Mouse (Mus musculus) hindbrain, embryonic 15.5 days (tissue): Measurements from ENCODE around the gene Mocs1. TPM values are rescaled to one million over a fixed set of nuclear protein-coding genes. Genes with fewer than 3 reads are reported as not detected.

ENCODE experiments used
- ATAC-seq: fragments of 200-750 bp; cut with Nextera tagmentation; 2 replicates; pipeline ENCODE4 v1.8.0; 2017; ENCODE audit warnings: low read depth, moderate number of reproducible peaks, moderate TSS enrichment; ENCODE audit not compliant: low FRiP score
- H3K27ac ChIP-seq: fragments of 300-500 bp; sonication (generic); replicated peaks from 2 replicates; pipeline ENCODE4 v1.5.1; 2015; ENCODE audit warnings: mild to moderate bottlenecking, inconsistent platforms
- H3K27me3 ChIP-seq: fragments of 300-500 bp; sonication (generic); 2 replicates; pipeline ENCODE4 v1.6.1; 2015; ENCODE audit warnings: control low read depth, inconsistent platforms
- H3K36me3 ChIP-seq: fragments of 300-500 bp; sonication (generic); 2 replicates; pipeline ENCODE4 v1.6.1; 2015; ENCODE audit warnings: control low read depth, inconsistent platforms
- H3K4me1 ChIP-seq: fragments of 300-500 bp; sonication (generic); replicated peaks from 2 replicates; pipeline ENCODE4 v1.6.1; 2015; ENCODE audit warnings: control low read depth, inconsistent platforms
- H3K4me2 ChIP-seq: fragments of 300-500 bp; sonication (generic); 2 replicates; pipeline ENCODE4 v1.6.1; 2015; ENCODE audit warnings: moderate library complexity, mild to moderate bottlenecking, inconsistent platforms
- H3K4me3 ChIP-seq: fragments of 300-500 bp; sonication (generic); 2 replicates; pipeline ENCODE4 v1.5.1; 2015; ENCODE audit warnings: mild to moderate bottlenecking, inconsistent platforms
- H3K9ac ChIP-seq: fragments of 300-500 bp; sonication (generic); 2 replicates; pipeline ENCODE4 v1.6.1; 2015; ENCODE audit warnings: inconsistent platforms
- H3K9me3 ChIP-seq: fragments of 300-500 bp; sonication (generic); 2 replicates; pipeline ENCODE4 v1.6.1; 2016; ENCODE audit warnings: control low read depth, inconsistent platforms
- WGBS: fragments of 180-500 bp; shearing (Covaris S2); methylation state at CpG from one replicate; pipeline ENCODE4 v1.1.7; 2015; 5-methylcytosine and 5-hydroxymethylcytosine counted together
- polyA plus RNA-seq: library from polyadenylated mRNA; unstranded; fragments of >200 nt; fragmentation: Nextera tagmentation; extraction: Ambion mirVana; gene quantifications from 2 replicates; pipeline ENCODE4 v1.2.1, GENCODE M21; 2015

The Mocs1 gene
- polyA plus RNA-seq, 1 experiment from 2014 or later: 5.5 TPM

- 78% methylated on average over 6 of the region's 6 CpGs for WGBS
- Histone ChIP-seq H3K9ac (no peak overlapping the region), H3K4me3 (no peak overlapping the region), H3K4me2 (no peak overlapping the region), H3K9me3 (no peaks in the 10 kb centered on the region), H3K27me3 (no peaks in the 10 kb centered on the region), H3K36me3 (no peaks in the 10 kb centered on the region), H3K27ac (no peak overlapping the region), H3K4me1 (no peaks in the 10 kb centered on the region)
- ATAC-seq: no peak
These were observed 8.3 kb upstream of the Mocs1 start for GRCm38 (mm10) chr17:49419813-49420212.

- no peak overlapping the region for H3K4me2 ChIP-seq
- no peak overlapping the region for H3K27ac ChIP-seq
- no peaks in the 10 kb centered on the region for H3K4me1 ChIP-seq
- H3K9me3 ChIP-seq: no peaks in the 10 kb centered on the region
- H3K9ac ChIP-seq: no peak overlapping the region
- WGBS: 81% methylated on average over 3 of the region's 3 CpGs
- H3K36me3 ChIP-seq: no peaks in the 10 kb centered on the region
- no peaks in the 10 kb centered on the region for H3K27me3 ChIP-seq
- ATAC-seq: no peak
- H3K4me3 ChIP-seq: no peak overlapping the region
These were observed 5.7 kb upstream of the Mocs1 start for GRCm38 (mm10) chr17:49422286-49423066.

- ATAC-seq: no peak
- no peak overlapping the region for H3K4me3 ChIP-seq
- no peak overlapping the region for H3K27ac ChIP-seq
- no peaks in the 10 kb centered on the region for H3K9me3 ChIP-seq
- WGBS: 84% methylated on average over 2 of the region's 2 CpGs
- no peaks in the 10 kb centered on the region for H3K27me3 ChIP-seq
- H3K4me2 ChIP-seq: no peak overlapping the region
- no peaks in the 10 kb centered on the region for H3K36me3 ChIP-seq
- peaks cover 5% of the 10 kb centered on the region; the same call in 1 of the 2 replicates for H3K4me1 ChIP-seq
- no peak overlapping the region for H3K9ac ChIP-seq
These were observed 5.2 kb upstream of the Mocs1 start for GRCm38 (mm10) chr17:49423067-49423325.

GRCm38 (mm10) chr17:49423872-49424271, 4.3 kb upstream of the Mocs1 start:
- WGBS: 92% methylated on average over 3 of the region's 3 CpGs
- no peak for ATAC-seq

GRCm38 (mm10) chr17:49427631-49428238, 427 bp upstream of the Mocs1 start:
- H3K9ac ChIP-seq: no peak overlapping the region
- 21% methylated on average over 9 of the region's 9 CpGs for WGBS
- ATAC-seq: peak; percentile 4; the same call in 1 of the 2 replicates
- peaks cover 18% of the 10 kb centered on the region for H3K4me1 ChIP-seq
- H3K9me3 ChIP-seq: no peaks in the 10 kb centered on the region
- peak overlapping the region; percentile 67 for H3K4me2 ChIP-seq
- no peaks in the 10 kb centered on the region for H3K27me3 ChIP-seq
- no peak overlapping the region for H3K27ac ChIP-seq
- H3K4me3 ChIP-seq: peak overlapping the region; percentile 66
- no peaks in the 10 kb centered on the region for H3K36me3 ChIP-seq

More at GRCm38 (mm10) chr17:49423872-49424271, 4.3 kb upstream of the Mocs1 start:
- no peaks in the 10 kb centered on the region for H3K36me3 ChIP-seq
- H3K27me3 ChIP-seq: no peaks in the 10 kb centered on the region
- no peaks in the 10 kb centered on the region for H3K9me3 ChIP-seq
- no peak overlapping the region for H3K27ac ChIP-seq
- peaks cover 9% of the 10 kb centered on the region for H3K4me1 ChIP-seq
- no peak overlapping the region for H3K4me2 ChIP-seq
- H3K9ac ChIP-seq: no peak overlapping the region
- H3K4me3 ChIP-seq: no peak overlapping the region

- Histone ChIP-seq H3K4me2 (peak overlapping the region; percentile 67), H3K4me1 (peaks cover 18% of the 10 kb centered on the region), H3K4me3 (peak overlapping the region; percentile 66), H3K27me3 (no peaks in the 10 kb centered on the region), H3K36me3 (no peaks in the 10 kb centered on the region), H3K9ac (peak overlapping the region; percentile 68), H3K9me3 (no peaks in the 10 kb centered on the region), H3K27ac (0 out of 2 replicates have a peak overlapping the region, but pooled peaks have one; percentile 54)
- ATAC-seq: no peak
- WGBS: 64% methylated on average over 13 of the region's 13 CpGs
These were observed 721 bp downstream of the Mocs1 start for GRCm38 (mm10) chr17:49428751-49429415.

GRCm38 (mm10) chr17:49429471-49430129, 1.4 kb downstream of the Mocs1 start:
- H3K4me2 ChIP-seq: peak overlapping the region; percentile 67
- no peak overlapping the region for H3K9ac ChIP-seq
- 91% methylated on average over 6 of the region's 6 CpGs for WGBS
- H3K4me1 ChIP-seq: peaks cover 18% of the 10 kb centered on the region
- H3K4me3 ChIP-seq: no peak overlapping the region
- no peak for ATAC-seq
- H3K27ac ChIP-seq: no peak overlapping the region
- H3K36me3 ChIP-seq: no peaks in the 10 kb centered on the region
- H3K9me3 ChIP-seq: no peaks in the 10 kb centered on the region
- no peaks in the 10 kb centered on the region for H3K27me3 ChIP-seq

- no peaks in the 10 kb centered on the region for H3K27me3 ChIP-seq
- no peak overlapping the region for H3K9ac ChIP-seq
- no peaks in the 10 kb centered on the region for H3K9me3 ChIP-seq
- H3K27ac ChIP-seq: no peak overlapping the region
- WGBS: 86% methylated on average over 6 of the region's 6 CpGs
- no peak overlapping the region for H3K4me2 ChIP-seq
- no peak for ATAC-seq
- peaks cover 18% of the 10 kb centered on the region for H3K4me1 ChIP-seq
- H3K36me3 ChIP-seq: peaks cover 3% of the 10 kb centered on the region; the same call in 1 of the 2 replicates
- no peak overlapping the region for H3K4me3 ChIP-seq
These were observed 2.0 kb downstream of the Mocs1 start for GRCm38 (mm10) chr17:49430136-49430535.

- no peak for ATAC-seq
These were observed 3.0 kb downstream of the Mocs1 start for GRCm38 (mm10) chr17:49431176-49431575.

GRCm38 (mm10) chr17:49432071-49432711, 4.0 kb downstream of the Mocs1 start:
- Histone ChIP-seq H3K4me2 (no peak overlapping the region), H3K9me3 (no peaks in the 10 kb centered on the region), H3K27ac (no peak overlapping the region), H3K36me3 (peaks cover 11% of the 10 kb centered on the region; the same call in 1 of the 2 replicates), H3K4me3 (no peak overlapping the region), H3K9ac (no peak overlapping the region), H3K27me3 (no peaks in the 10 kb centered on the region), H3K4me1 (peaks cover 18% of the 10 kb centered on the region)
- 76% methylated on average over 4 of the region's 4 CpGs for WGBS
- no peak for ATAC-seq

More at GRCm38 (mm10) chr17:49431176-49431575, 3.0 kb downstream of the Mocs1 start:
- H3K4me2 ChIP-seq: no peak overlapping the region
- no peak overlapping the region for H3K4me3 ChIP-seq
- H3K27ac ChIP-seq: no peak overlapping the region
- H3K4me1 ChIP-seq: peaks cover 18% of the 10 kb centered on the region
- no peak overlapping the region for H3K9ac ChIP-seq
- WGBS: 93% methylated on average over 6 of the region's 6 CpGs
- H3K36me3 ChIP-seq: peaks cover 11% of the 10 kb centered on the region; the same call in 1 of the 2 replicates
- no peaks in the 10 kb centered on the region for H3K27me3 ChIP-seq
- no peaks in the 10 kb centered on the region for H3K9me3 ChIP-seq

GRCm38 (mm10) chr17:49433071-49433470, 4.9 kb downstream of the Mocs1 start:
- H3K27ac ChIP-seq: no peak overlapping the region
- peaks cover 12% of the 10 kb centered on the region; the same call in 1 of the 2 replicates for H3K36me3 ChIP-seq
- no peak overlapping the region for H3K4me2 ChIP-seq
- ATAC-seq: no peak
- H3K9me3 ChIP-seq: no peaks in the 10 kb centered on the region
- 97% methylated on average over 6 of the region's 6 CpGs for WGBS
- peaks cover 12% of the 10 kb centered on the region for H3K4me1 ChIP-seq
- H3K9ac ChIP-seq: no peak overlapping the region
- H3K27me3 ChIP-seq: no peaks in the 10 kb centered on the region
- no peak overlapping the region for H3K4me3 ChIP-seq
